Mouse (Mus musculus): ENCODE measurements around the gene Emc10.

Emc10 gene

DNA sequence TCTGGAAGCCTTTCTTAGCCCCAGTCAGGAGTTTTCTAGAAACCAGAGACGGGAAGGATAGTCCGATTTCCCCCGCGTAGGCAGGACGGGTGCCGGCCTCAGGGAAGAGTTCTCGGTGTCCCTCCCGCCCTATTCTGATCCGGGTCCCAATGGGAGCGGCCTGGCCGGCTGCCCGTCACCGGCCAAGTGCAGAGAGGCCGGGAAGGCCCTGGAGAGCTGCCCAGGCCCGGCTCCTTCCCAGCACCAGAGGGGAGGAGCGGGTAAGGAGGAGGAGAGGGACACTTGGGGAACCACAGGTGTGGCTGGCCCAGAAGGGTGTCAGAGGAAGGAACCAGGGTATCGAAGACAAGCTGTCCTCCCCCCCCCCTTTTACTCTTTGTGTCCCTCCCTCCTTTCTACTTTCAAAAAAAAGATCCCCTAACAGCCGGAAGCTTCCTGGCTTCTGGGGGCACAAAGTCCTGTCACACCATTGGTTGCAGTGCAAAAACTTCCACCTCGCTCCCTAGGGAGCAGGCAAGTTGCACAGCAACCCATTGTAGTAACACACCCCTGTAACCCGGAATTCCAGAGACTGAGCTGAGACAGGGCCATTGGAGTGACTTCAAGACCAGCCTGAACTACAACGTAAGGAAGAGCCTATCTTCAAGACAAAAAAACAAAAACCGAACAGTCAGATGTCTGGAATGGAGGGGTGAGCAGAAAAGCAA lies 28.9 kb upstream of the Emc10 start:
- DNase-seq (ENCODE audit: low spot score in 2 of 2) = no peak

- no peak for DNase-seq (ENCODE audit: low spot score in 2 of 2)
Observed at GRCm38 (mm10) chr7:44524502-44524901, 28.2 kb upstream of the Emc10 start, which contains the start of gene Mybpc2. Mybpc2 (minus strand) TSS chr7:44524656.

DNA sequence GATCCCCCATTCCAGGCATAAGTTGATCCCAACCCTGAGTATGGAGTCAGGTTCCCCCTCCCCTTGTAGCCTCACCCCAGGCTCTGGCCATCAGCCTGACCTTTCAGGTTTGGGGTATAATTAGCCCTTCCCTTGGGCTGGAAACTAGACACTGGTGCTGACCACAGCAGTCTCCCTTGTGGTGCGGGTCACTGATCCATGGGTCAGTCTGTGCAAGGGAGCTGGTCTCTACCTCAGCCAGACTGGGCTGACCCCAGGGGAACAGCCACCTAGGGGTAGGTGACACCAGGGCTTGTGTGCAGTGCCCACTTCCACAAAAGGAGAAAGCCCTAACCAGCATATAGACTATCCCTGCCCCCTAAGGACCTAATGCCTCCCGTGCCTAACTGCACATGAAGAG lies 26.7 kb upstream of the Emc10 start:
- DNase-seq (ENCODE audit: low spot score in 2 of 2) = no peak

GRCm38 (mm10) chr7:44521710-44522109 lies 25.4 kb upstream of the Emc10 start:
- DNase-seq (ENCODE audit: low spot score in 2 of 2) = peak in 1 of 2 experiments; percentile 68

GRCm38 (mm10) chr7:44520990-44521389 lies 24.7 kb upstream of the Emc10 start:
- no peak for DNase-seq (ENCODE audit: low spot score in 2 of 2)

DNA sequence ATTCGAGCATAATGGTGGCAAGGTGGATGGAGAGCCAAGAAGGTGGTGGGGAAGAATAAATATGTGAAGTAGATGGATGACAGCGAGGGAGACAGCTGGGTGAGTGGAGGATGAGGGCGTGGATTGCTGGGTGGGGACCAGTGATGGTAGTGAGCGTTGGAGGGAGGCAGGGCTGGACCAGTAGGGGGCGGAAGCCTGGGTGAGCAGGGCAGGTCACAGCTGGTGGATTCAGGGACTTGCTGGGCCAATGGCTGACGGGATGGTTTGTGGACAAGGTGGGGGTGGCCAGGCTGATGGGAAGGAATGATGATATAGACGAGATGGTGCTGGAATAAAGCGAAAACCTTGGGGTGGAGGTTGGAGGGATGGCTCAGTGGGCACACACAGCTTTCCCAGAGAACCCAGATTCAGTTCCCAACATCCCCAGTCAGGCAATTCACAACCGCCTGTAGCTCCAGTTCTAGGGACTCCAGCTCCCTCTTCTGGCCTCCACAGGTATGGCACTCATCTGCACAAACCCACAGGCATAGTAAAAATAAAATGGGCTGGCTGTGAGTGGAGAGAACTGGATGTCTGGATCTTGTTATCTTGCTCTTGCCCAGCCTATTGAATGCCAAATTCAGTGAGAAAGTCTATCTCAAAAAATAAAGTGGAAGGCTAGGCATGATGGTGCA lies 23.0 kb upstream of the Emc10 start:
- DNase-seq (ENCODE audit: low spot score in 2 of 2) = no peak

DNA sequence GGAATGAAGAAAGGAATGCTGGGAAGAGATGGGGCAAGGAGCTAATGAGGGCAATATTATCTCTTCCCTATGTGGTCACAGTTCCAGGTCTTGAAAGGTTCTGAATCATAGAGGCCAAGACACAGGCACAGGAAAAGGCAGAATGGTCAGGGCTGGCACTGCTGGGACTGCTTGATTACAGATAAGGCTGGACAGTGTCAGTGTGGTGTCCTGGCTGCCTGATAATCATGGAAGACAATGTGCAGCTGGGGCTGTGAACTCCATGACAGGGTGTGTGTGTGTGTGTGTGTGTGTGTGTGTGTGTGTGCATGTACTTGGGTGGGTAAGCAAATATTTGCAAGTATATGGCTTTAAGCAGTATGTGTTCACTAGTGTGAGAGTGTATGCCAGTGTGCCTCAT lies 11.2 kb upstream of the Emc10 start:
- DNase-seq (ENCODE audit: low spot score in 2 of 2) = no peak

- DNase-seq (ENCODE audit: low spot score in 2 of 2) = peak; percentile 70 to 81
Observed at GRCm38 (mm10) chr7:44501563-44502115, 5.3 kb upstream of the Emc10 start.

DNA sequence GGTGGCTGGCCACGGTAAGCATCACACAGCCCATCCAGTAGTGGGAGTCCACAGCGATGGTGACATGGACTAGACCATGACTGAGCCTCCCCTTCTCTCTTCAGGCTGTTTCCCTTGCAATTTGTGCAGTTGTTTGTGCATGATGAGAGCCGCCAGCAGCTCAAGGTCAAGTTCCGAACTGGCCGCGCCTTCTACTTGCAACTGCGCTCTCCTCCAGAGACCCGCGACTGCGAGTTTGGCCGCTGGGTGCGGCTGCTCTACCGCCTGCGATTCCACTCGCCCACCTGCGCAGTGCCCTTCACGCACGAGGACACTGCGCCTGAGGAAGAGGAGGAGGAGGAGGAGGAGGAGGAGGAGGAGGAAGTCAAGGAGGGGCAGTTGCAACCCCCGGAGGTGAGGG lies 3.7 kb upstream of the Emc10 start:
- no peak for DNase-seq (ENCODE audit: low spot score in 2 of 2)

- DNase-seq (ENCODE audit: low spot score in 2 of 2) = no peak
Observed at GRCm38 (mm10) chr7:44498922-44499321, 2.6 kb upstream of the Emc10 start.

- no peak for DNase-seq (ENCODE audit: low spot score in 2 of 2)
Observed at GRCm38 (mm10) chr7:44497361-44498055, 1.2 kb upstream of the Emc10 start.

GRCm38 (mm10) chr7:44496771-44497109 lies 411 bp upstream of the Emc10 start:
- DNase-seq (ENCODE audit: low spot score in 2 of 2) = no peak

GRCm38 (mm10) chr7:44495086-44495485 lies 1.2 kb downstream of the Emc10 start:
- DNase-seq (ENCODE audit: low spot score in 2 of 2) = no peak

DNA sequence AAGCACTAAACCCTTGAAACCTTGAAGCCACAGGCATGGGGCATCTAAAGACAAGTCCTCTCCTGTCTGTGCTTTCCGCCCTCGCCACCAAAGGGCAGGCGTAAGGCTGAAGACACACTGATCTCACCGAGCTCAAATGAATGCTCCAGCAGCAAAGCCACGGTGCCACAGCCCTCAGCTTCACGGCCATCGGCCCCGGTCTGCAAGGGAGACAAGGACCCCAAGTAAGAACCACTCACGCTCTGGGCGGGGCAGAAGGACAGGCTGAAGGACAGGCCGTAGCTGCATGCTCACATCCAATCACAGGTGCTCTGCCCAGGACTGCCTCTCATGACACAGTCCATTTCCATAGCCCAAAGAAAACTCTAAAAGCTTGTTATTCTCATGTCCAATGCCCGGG lies 1.6 kb downstream of the Emc10 start:
- no peak for DNase-seq (ENCODE audit: low spot score in 2 of 2)

GRCm38 (mm10) chr7:44492166-44492826 lies 4.0 kb downstream of the Emc10 start:
- no peak for DNase-seq (ENCODE audit: low spot score in 2 of 2)

DNA sequence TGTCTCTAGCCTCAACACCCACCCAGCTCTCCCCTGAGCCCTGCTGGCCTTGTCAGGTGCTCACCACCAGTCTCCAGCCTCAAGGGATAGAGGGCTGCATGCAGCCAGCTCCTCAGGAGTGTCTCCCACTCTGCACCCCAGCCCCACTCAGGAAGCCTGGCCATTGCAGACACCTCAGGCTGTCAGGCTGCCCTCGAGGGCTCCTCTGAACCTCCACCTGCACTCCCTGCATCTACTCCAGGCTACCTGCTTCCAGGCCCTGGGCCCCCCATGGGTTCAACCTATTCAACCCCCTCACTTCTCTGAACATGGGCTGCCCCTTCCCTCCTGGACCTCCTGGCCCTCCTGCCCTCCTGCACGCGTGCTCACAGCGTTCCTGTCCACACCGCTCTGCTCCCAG lies 4.9 kb downstream of the Emc10 start:
- DNase-seq (ENCODE audit: low spot score in 2 of 2) = no peak

DNA sequence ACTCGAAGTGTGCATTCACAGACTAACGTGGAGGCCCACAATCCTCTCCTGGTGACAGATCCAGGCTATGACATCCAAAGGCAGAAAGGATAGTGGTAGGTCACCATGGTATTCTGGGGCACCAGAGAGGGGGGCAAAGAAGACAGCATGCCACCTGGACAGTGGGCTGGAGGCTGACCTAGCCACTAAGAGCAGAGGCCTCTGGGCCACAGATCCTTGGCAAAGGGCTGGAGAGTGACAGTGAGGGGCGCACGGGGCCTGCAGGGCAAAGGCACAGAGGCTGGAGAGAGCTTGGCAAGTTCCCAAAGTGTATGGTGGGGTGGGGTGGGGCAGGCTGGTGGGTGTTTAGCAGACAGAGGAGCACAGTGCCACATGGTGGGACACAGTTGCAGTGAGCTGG lies 6.0 kb downstream of the Emc10 start:
- no peak for DNase-seq (ENCODE audit: low spot score in 2 of 2)

GRCm38 (mm10) chr7:44488545-44488944 lies 7.8 kb downstream of the Emc10 start:
- DNase-seq (ENCODE audit: low spot score in 2 of 2) = no peak

GRCm38 (mm10) chr7:44487936-44488335 lies 8.4 kb downstream of the Emc10 start:
- DNase-seq (ENCODE audit: low spot score in 2 of 2) = no peak

DNA sequence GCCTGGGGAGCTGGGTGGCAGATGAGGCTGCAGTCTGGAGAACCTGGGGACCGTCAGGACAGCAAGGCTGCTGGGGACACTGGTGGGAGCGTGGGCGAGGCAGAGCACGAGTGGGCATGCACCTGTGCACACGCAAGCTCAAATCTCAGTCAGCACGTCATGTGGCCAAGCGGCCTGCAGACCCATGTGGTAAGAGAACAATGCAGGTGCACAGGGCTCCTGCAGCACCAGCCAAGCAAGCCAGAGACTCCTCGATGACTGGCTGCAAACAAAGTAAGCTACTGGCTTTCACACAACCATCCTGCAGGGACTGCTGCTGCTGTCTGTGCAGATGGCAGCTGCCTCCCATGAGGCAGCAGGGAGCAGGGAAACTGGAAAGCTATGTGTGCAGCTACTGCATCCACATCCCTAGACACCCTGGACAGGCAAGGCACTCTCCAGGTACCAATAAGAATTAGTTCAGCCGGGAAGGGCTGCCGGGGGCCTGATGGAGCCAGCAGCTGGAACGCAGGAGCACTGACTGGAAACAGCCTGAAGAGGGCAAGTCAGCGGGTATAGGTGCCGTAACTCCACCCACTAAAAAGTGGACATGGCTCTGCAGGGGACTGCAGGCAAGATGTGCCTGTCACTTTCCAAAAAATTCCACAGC lies 9.3 kb downstream of the Emc10 start:
- no peak for DNase-seq (ENCODE audit: low spot score in 2 of 2)

GRCm38 (mm10) chr7:44485572-44486195 lies 10.6 kb downstream of the Emc10 start:
- DNase-seq (ENCODE audit: low spot score in 2 of 2) = no peak
